Mouse (Mus musculus): ENCODE data around the gene Fstl5. TPM values are rescaled to one million over a fixed set of nuclear protein-coding genes. Genes with fewer than 3 reads are reported as not detected.
"Not testable (repeated sequence)": the region's sequence is repeated elsewhere in the genome, so short reads cannot be mapped to it uniquely, and the experiment has no call there.

Gene Fstl5
- polyA plus RNA-seq, 1 experiment from 2014 or later, result 0.53 TPM

DNA sequence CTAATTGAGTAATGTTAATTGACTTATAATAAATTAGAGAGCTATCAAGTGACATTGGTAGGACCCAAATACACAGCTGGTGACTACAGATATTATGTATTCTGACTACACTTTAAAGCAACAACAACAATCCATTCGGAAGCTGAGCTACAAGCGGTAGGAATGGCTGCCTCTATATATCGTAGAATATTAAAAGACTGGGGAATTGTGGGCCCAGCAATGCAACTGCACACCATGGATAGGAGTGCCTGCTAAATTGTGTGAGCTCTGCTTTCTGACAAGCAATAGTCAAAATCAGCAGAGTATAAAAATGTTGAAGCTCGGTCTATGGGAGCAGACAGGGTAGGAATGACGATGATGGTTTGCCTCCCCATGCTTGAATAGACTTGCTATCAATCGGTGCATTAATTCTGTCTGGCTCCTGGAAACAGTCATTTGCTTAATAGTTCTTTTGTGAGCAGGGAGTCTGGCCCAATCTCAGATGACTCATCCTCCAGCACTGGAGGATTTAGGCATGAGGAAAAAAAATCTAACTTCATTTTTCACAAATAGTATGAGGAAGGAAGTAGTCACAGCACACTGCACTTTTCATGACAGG, 354.8 kb downstream of the Fstl5 start:
- Histone ChIP-seq H3K36me3 (ENCODE audit: control insufficient read depth, insufficient read depth, low read length) (no peaks in the 10 kb centered on the region), H3K4me3 (ENCODE audit: low read length) (no peak overlapping the region), H3K27ac (ENCODE audit: low read length) (no peak overlapping the region), H3K9ac (ENCODE audit: low read length) (no peak overlapping the region), H3K27me3 (ENCODE audit: control insufficient read depth, insufficient read depth, low read depth, low read length) (no peaks in the 10 kb centered on the region), H3K4me2 (ENCODE audit: low read depth, low read length) (no peak overlapping the region), H3K4me1 (replicated peaks; ENCODE audit: control insufficient read depth, insufficient read depth, low read length) (no peaks in the 10 kb centered on the region), H3K9me3 (ENCODE audit: control insufficient read depth, low read length) (no peaks in the 10 kb centered on the region)
- no peak for ATAC-seq (ENCODE audit: low read depth)
- 90% methylated on average over 6 of the region's 6 CpGs for WGBS

GRCm38 (mm10) chr3:76467229-76467874, 393.3 kb downstream of the Fstl5 start:
- no peaks in the 10 kb centered on the region for H3K27me3 ChIP-seq (ENCODE audit: control insufficient read depth, insufficient read depth, low read depth, low read length)

GRCm38 (mm10) chr3:76468147-76468546, 394.1 kb downstream of the Fstl5 start:
- 57% methylated on average over 1 of the region's 1 CpGs for WGBS
- Histone ChIP-seq H3K4me3 (ENCODE audit: low read length) (no peak overlapping the region), H3K36me3 (ENCODE audit: control insufficient read depth, insufficient read depth, low read length) (no peaks in the 10 kb centered on the region), H3K27me3 (ENCODE audit: control insufficient read depth, insufficient read depth, low read depth, low read length) (no peaks in the 10 kb centered on the region), H3K9me3 (ENCODE audit: control insufficient read depth, low read length) (no peaks in the 10 kb centered on the region), H3K27ac (ENCODE audit: low read length) (no peak overlapping the region), H3K4me1 (replicated peaks; ENCODE audit: control insufficient read depth, insufficient read depth, low read length) (no peaks in the 10 kb centered on the region), H3K4me2 (ENCODE audit: low read depth, low read length) (no peak overlapping the region), H3K9ac (ENCODE audit: low read length) (no peak overlapping the region)
- no peak for ATAC-seq (ENCODE audit: low read depth)

More at GRCm38 (mm10) chr3:76467229-76467874, 393.3 kb downstream of the Fstl5 start:
- H3K36me3 ChIP-seq (ENCODE audit: control insufficient read depth, insufficient read depth, low read length), result no peaks in the 10 kb centered on the region
- no peaks in the 10 kb centered on the region for H3K9me3 ChIP-seq (ENCODE audit: control insufficient read depth, low read length)
- no peak overlapping the region for H3K9ac ChIP-seq (ENCODE audit: low read length)
- no peak overlapping the region for H3K4me3 ChIP-seq (ENCODE audit: low read length)
- H3K27ac ChIP-seq (ENCODE audit: low read length), result no peak overlapping the region
- ATAC-seq (ENCODE audit: low read depth), result no peak
- H3K4me1 ChIP-seq (replicated peaks; ENCODE audit: control insufficient read depth, insufficient read depth, low read length), result no peaks in the 10 kb centered on the region
- H3K4me2 ChIP-seq (ENCODE audit: low read depth, low read length), result no peak overlapping the region

DNA sequence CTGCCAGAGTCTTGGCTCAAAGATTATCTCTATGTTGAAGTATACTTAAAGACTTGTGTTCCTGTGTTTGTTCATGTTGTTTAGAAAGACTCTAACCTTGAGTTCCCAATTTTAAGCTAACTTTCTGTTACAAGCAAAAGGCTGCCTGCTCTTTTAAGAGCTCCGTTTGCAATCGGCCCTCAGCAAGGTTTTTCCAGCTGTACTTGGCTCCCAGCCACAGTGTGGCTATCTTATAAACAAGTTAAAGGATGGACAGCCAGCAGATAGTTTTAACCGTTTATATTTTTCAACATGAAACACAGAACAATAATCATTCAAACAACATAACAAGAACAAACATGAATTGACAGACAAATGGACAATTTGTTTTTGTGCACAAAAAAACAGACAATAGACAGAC, 433.8 kb downstream of the Fstl5 start:
- ATAC-seq (ENCODE audit: low read depth); H3K36me3 ChIP-seq (ENCODE audit: control insufficient read depth, insufficient read depth, low read length); H3K27ac ChIP-seq (ENCODE audit: low read length); H3K4me2 ChIP-seq (ENCODE audit: low read depth, low read length); H3K9ac ChIP-seq (ENCODE audit: low read length); H3K27me3 ChIP-seq (ENCODE audit: control insufficient read depth, insufficient read depth, low read depth, low read length); H3K9me3 ChIP-seq (ENCODE audit: control insufficient read depth, low read length); H3K4me3 ChIP-seq (ENCODE audit: low read length); H3K4me1 ChIP-seq (replicated peaks; ENCODE audit: control insufficient read depth, insufficient read depth, low read length): not testable (repeated sequence)
- WGBS, result 48% methylated on average over 3 of the region's 3 CpGs

DNA sequence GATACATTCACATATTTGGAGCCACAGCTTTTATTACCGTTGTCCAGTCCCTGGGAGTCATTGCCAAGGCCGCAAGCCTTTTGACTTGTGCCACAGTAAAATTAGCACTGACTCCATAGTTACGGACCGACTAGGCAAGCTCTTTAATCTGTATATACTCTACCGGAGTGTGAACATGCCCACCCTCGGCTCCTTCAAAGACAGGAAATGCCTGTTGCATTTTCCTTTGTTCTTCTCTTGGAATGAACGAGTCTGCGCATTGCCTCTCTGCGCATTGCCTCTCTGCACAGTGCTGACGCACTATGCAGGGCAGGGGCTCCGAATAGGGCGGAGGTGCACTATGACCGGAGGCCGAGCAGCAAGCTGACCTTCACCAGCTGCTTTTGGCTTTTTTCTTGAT, 434.7 kb downstream of the Fstl5 start:
- H3K27me3 ChIP-seq (ENCODE audit: control insufficient read depth, insufficient read depth, low read depth, low read length), result no peaks in the 10 kb centered on the region
- H3K9ac ChIP-seq (ENCODE audit: low read length), result no peak overlapping the region
- H3K4me2 ChIP-seq (ENCODE audit: low read depth, low read length), result no peak overlapping the region
- no peak overlapping the region for H3K4me3 ChIP-seq (ENCODE audit: low read length)
- ATAC-seq (ENCODE audit: low read depth), result no peak
- H3K36me3 ChIP-seq (ENCODE audit: control insufficient read depth, insufficient read depth, low read length), result no peaks in the 10 kb centered on the region
- H3K27ac ChIP-seq (ENCODE audit: low read length), result no peak overlapping the region
- WGBS, result 83% methylated on average over 14 of the region's 14 CpGs
- no peaks in the 10 kb centered on the region for H3K4me1 ChIP-seq (replicated peaks; ENCODE audit: control insufficient read depth, insufficient read depth, low read length)
- H3K9me3 ChIP-seq (ENCODE audit: control insufficient read depth, low read length), result peaks cover 3% of the 10 kb centered on the region; the same call in 1 of the 2 replicates

GRCm38 (mm10) chr3:76567346-76567745, 493.3 kb downstream of the Fstl5 start:
- Histone ChIP-seq H3K9ac (ENCODE audit: low read length) (no peak overlapping the region), H3K36me3 (ENCODE audit: control insufficient read depth, insufficient read depth, low read length) (no peaks in the 10 kb centered on the region), H3K27me3 (ENCODE audit: control insufficient read depth, insufficient read depth, low read depth, low read length) (no peaks in the 10 kb centered on the region), H3K9me3 (ENCODE audit: control insufficient read depth, low read length) (no peaks in the 10 kb centered on the region), H3K4me1 (replicated peaks; ENCODE audit: control insufficient read depth, insufficient read depth, low read length) (no peaks in the 10 kb centered on the region), H3K4me3 (ENCODE audit: low read length) (no peak overlapping the region), H3K27ac (ENCODE audit: low read length) (no peak overlapping the region), H3K4me2 (ENCODE audit: low read depth, low read length) (no peak overlapping the region)
- no peak for ATAC-seq (ENCODE audit: low read depth)

DNA sequence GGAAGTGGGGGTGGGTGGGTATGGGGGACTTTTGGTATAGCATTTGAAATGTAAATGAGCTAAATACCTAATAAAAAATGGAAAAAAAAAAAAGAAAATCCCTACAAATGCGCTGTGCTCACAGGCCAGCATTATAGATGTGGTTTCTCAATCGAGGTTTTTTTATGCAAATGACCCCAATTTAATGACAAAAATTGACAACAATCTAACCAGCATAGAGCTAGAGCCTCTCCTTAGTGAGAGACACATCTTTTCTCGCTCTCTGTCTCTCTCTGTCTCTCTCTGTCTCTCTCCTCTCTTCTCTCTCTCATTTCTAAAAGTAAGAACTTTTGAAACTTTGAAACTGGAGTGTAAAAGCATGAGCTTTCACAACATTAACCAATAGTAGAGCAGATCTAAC, 498.4 kb downstream of the Fstl5 start:
- no peaks in the 10 kb centered on the region for H3K36me3 ChIP-seq (ENCODE audit: control insufficient read depth, insufficient read depth, low read length)
- no peak overlapping the region for H3K4me3 ChIP-seq (ENCODE audit: low read length)
- H3K9me3 ChIP-seq (ENCODE audit: control insufficient read depth, low read length), result no peaks in the 10 kb centered on the region
- H3K27me3 ChIP-seq (ENCODE audit: control insufficient read depth, insufficient read depth, low read depth, low read length), result no peaks in the 10 kb centered on the region
- ATAC-seq (ENCODE audit: low read depth), result no peak
- H3K27ac ChIP-seq (ENCODE audit: low read length), result no peak overlapping the region
- no peak overlapping the region for H3K9ac ChIP-seq (ENCODE audit: low read length)
- no peak overlapping the region for H3K4me2 ChIP-seq (ENCODE audit: low read depth, low read length)
- H3K4me1 ChIP-seq (replicated peaks; ENCODE audit: control insufficient read depth, insufficient read depth, low read length), result no peaks in the 10 kb centered on the region
- WGBS, result 78% methylated on average over 3 of the region's 3 CpGs

GRCm38 (mm10) chr3:76572920-76573541, 499.0 kb downstream of the Fstl5 start:
- WGBS, result 73% methylated on average over 3 of the region's 3 CpGs
- Histone ChIP-seq H3K4me2 (ENCODE audit: low read depth, low read length) (no peak overlapping the region), H3K27me3 (ENCODE audit: control insufficient read depth, insufficient read depth, low read depth, low read length) (no peaks in the 10 kb centered on the region), H3K9me3 (ENCODE audit: control insufficient read depth, low read length) (no peaks in the 10 kb centered on the region), H3K36me3 (ENCODE audit: control insufficient read depth, insufficient read depth, low read length) (no peaks in the 10 kb centered on the region), H3K9ac (ENCODE audit: low read length) (no peak overlapping the region), H3K4me3 (ENCODE audit: low read length) (no peak overlapping the region), H3K4me1 (replicated peaks; ENCODE audit: control insufficient read depth, insufficient read depth, low read length) (no peaks in the 10 kb centered on the region), H3K27ac (ENCODE audit: low read length) (no peak overlapping the region)
- ATAC-seq (ENCODE audit: low read depth), result no peak

- ATAC-seq (ENCODE audit: low read depth), result no peak
- WGBS, result 52% methylated on average over 4 of the region's 4 CpGs
- Histone ChIP-seq H3K27me3 (ENCODE audit: control insufficient read depth, insufficient read depth, low read depth, low read length) (no peaks in the 10 kb centered on the region), H3K9me3 (ENCODE audit: control insufficient read depth, low read length) (no peaks in the 10 kb centered on the region), H3K4me2 (ENCODE audit: low read depth, low read length) (no peak overlapping the region), H3K4me3 (ENCODE audit: low read length) (no peak overlapping the region), H3K36me3 (ENCODE audit: control insufficient read depth, insufficient read depth, low read length) (no peaks in the 10 kb centered on the region), H3K27ac (ENCODE audit: low read length) (no peak overlapping the region), H3K9ac (ENCODE audit: low read length) (no peak overlapping the region), H3K4me1 (replicated peaks; ENCODE audit: control insufficient read depth, insufficient read depth, low read length) (0 out of 2 replicates have a peak, but pooled peaks cover 2% of the 10 kb centered on the region)
Measured at GRCm38 (mm10) chr3:76593148-76593547, 519.1 kb downstream of the Fstl5 start.
